Mouse (Mus musculus): ENCODE measurements around the gene Atp6v0a2. TPM values are rescaled to one million over a fixed set of nuclear protein-coding genes. Genes with fewer than 3 reads are reported as not detected.
A peak's percentile ranks its signal among the peaks of the same experiment; 100 is the strongest.
"Not testable (repeated sequence)": the region's sequence is repeated elsewhere in the genome, so short reads cannot be mapped to it uniquely, and the experiment has no call there.

Atp6v0a2 gene
- 48.4 TPM in 2 replicates for polyA plus RNA-seq (2015; fragmentation: Nextera tagmentation; extraction: Ambion mirVana)

DNA sequence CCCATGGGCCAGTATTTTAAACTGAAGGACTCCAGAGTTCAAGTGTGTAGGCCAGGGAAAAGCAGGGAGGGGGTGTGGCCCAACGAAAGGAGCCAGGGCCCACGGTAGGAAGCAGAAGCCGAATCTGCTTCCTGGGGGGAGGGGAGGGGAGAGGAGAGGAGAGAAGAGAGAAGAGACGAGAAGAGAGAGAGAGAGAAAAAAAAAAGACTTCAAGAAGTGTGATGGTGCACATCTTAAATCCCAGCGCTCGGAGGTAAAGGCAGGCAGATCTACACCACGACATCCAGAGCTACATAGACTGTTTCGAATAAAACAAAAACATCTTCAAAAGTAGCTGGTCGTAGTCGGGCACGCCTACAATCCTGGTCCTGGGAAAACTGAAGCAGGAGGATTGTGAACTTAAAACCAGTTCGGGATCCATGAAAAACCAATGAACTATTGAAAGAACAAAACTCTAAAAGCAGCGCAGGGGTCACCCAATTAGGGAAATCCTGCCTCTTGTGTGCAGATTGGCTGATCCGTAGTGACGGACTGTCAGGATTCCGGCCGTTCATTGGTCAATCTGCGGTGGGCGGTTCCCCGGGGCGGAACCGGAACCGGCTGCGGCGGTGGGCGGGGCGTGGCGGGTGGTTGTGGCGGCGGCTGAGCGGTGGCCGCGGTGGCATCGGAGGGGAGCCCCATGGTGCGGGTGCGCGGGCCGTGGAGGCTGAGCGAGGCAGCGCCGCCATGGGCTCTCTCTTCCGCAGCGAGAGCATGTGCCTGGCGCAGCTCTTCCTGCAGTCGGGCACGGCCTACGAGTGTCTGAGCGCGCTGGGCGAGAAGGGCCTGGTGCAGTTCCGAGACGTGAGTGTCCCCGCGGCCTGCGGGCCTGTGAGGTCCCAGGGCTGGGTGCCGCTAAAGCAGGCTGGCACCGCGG is at the start of gene Atp6v0a2:
TSS of gene Atp6v0a2 (plus strand) at position 129 of the 916 bp plus-strand sequence.
- Histone ChIP-seq H3K27me3 (no peaks in the 10 kb centered on the region), H3K36me3 (0 out of 2 replicates have a peak, but pooled peaks cover 3% of the 10 kb centered on the region), H3K4me3 (peak within 1 kb of the TSS; percentile 92), H3K9me3 (no peaks in the 10 kb centered on the region), H3K9ac (peak within 1 kb of the TSS; percentile 77), H3K4me2 (peak within 1 kb of the TSS; percentile 86), H3K4me1 (peaks cover 18% of the 10 kb centered on the region), H3K27ac (peak within 1 kb of the TSS; percentile 87)
- WGBS, result under 1% methylated on average over 56 of the region's 58 CpGs
- ATAC-seq (ENCODE audit: insufficient number of reproducible peaks, low FRiP score, low TSS enrichment, low read depth), result peak; percentile 91

DNA sequence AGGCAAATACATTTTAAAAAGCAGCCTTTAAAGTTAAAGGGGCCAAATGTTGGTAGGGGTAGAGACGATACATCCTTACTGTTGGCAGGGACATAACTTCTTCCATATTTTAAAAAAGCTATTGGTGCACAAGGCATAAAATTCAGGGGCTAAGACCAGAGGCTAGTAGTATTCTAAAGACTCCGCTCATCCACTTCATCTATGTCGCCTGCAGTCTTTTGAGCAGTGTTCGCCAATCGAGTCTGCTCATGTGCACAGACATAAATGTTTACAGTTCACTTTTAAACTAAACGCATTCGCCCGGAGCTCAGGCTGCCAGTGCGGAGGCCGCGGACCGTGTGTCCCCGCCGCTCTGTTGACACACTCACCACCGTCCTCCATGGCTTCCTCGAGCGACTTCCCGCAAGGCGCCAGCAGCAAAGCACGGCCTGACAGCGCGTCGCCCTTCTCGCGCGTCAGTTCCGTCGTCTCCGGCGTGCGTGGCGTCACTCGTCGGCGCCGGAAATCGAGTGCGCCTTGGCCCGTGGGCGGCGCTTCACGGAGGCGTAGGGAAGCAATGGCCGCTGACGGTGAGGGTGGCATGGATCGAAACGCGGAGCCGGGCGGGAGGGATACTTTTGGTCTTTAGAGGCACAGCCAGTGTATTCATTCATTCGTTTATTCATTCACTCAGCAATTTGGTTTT is 49.6 kb upstream of the Atp6v0a2 start, which contains the start of the genes Eif2b1 and Gtf2h3:
TSS of gene Eif2b1 (minus strand) at position 499 of the 685 bp plus-strand sequence.
TSS of gene Gtf2h3 (plus strand) at position 508 of the 685 bp plus-strand sequence.
- under 1% methylated on average over 51 of the region's 51 CpGs for WGBS
- peaks cover 27% of the 10 kb centered on the region for H3K4me1 ChIP-seq
- H3K9ac ChIP-seq, result peak within 1 kb of the TSS; percentile 60
- peak within 1 kb of the TSS; percentile 24; the same call in 1 of the 2 replicates for H3K27ac ChIP-seq
- H3K9me3 ChIP-seq, result no peaks in the 10 kb centered on the region
- H3K27me3 ChIP-seq, result no peaks in the 10 kb centered on the region
- H3K36me3 ChIP-seq, result peaks cover 50% of the 10 kb centered on the region
- peak within 1 kb of the TSS; percentile 79 for H3K4me3 ChIP-seq
- peak; percentile 85 for ATAC-seq (ENCODE audit: insufficient number of reproducible peaks, low FRiP score, low TSS enrichment, low read depth)
- H3K4me2 ChIP-seq, result peak within 1 kb of the TSS; percentile 83

DNA sequence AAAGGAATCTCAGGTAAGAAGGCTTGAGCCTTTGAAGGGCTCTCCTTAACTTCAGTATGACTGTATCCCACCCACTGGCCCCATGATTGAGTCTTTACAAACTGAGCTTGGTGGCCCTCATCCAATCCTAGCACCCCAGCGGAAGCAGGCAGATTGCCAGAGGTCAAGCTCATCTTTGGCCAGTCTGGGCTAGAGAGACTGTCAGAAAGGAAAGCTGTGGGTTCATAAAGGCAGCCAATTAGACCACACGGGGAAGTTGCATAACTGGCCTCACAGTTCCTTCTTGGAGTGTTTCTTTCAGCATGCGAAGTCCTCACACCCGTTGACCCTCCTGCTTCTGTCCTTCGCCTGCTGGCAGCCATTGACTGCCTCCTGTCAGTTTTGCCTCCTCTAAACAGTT is 45.9 kb upstream of the Atp6v0a2 start:
- no peak for ATAC-seq (ENCODE audit: insufficient number of reproducible peaks, low FRiP score, low TSS enrichment, low read depth)

DNA sequence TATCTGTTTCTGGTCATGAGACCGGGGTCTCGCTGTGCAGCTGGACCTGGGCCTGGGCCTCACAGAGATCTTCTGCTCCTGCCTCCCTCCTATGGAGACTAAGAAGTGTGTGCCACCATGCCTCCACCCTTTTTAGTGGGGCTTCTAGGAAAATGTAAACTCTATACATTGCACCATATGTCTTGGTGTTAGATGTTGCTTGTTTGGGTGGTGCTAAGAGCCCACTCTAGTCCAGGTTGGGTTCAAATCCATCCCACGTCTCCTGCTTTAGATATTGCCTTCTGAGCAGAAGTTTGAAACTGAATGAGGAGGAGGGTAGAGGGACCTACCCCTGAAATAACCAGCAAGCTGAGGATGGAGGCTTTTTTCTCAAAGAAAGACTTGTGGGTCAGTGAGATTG is 35.6 kb upstream of the Atp6v0a2 start:
- Histone ChIP-seq H3K4me1 (no peaks in the 10 kb centered on the region), H3K27ac (no peak overlapping the region), H3K36me3 (peaks cover 82% of the 10 kb centered on the region), H3K27me3 (no peaks in the 10 kb centered on the region), H3K4me2 (no peak overlapping the region), H3K9me3 (no peaks in the 10 kb centered on the region), H3K9ac (no peak overlapping the region), H3K4me3 (no peak overlapping the region)
- no peak for ATAC-seq (ENCODE audit: insufficient number of reproducible peaks, low FRiP score, low TSS enrichment, low read depth)
- WGBS, result 91% methylated on average over 3 of the region's 3 CpGs

More for the DNA sequence above, 45.9 kb upstream of the Atp6v0a2 start:
- H3K27ac ChIP-seq, result no peak overlapping the region
- no peak overlapping the region for H3K4me3 ChIP-seq
- no peak overlapping the region for H3K9ac ChIP-seq
- H3K36me3 ChIP-seq, result peaks cover 46% of the 10 kb centered on the region
- no peaks in the 10 kb centered on the region for H3K27me3 ChIP-seq
- H3K4me1 ChIP-seq, result peaks cover 25% of the 10 kb centered on the region
- WGBS, result 85% methylated on average over 5 of the region's 5 CpGs
- H3K4me2 ChIP-seq, result no peak overlapping the region
- no peaks in the 10 kb centered on the region for H3K9me3 ChIP-seq

DNA sequence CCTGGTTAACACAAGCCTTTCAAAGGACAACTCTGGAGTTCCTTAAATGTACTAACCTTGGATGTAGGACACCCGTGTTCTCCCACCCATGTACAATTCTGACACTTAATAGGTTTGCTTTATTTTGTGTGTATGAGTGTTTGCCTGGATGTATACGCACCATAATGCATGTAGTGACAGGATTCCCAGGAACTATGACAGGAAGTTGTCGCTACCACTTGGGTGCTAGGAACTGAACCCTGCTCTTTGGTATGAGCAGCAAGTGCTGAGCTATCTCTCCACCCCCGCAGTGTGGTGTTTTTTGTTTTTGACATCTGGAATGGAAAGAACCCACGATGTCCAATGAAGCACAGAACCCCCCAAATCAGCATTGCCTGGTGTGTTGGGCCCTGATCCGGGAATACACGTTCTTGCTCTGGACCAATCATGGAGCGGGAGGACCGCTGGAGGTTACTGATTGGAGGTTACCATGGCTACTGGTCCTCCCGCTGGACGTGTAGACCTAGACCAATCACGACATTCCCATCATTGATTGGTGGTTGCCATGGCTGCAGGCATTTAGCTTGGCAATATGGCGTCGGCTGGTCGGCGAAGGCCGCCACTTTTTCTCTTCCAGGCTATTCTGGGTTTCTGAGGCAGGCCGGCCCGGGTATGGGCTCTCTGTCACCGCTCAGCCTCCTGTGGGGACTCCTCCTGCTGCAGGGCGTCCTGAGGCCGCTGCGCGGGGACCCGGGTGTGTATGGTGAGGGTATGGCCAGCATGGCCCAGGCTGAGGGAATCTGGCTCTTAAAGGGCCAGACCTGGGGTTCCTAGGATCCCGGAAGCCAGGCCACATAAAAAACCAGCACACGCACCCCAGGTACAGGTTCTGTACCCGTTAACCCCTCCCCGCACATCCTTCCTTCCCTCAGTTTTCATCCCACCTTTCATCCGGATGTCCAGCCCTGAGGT is 29.9 kb upstream of the Atp6v0a2 start:
- Histone ChIP-seq H3K27me3 (no peaks in the 10 kb centered on the region), H3K9ac (peak overlapping the region; percentile 72), H3K4me1 (peaks cover 14% of the 10 kb centered on the region), H3K27ac (0 out of 2 replicates have a peak overlapping the region, but pooled peaks have one; percentile 4), H3K4me2 (peak overlapping the region; percentile 93), H3K9me3 (no peaks in the 10 kb centered on the region), H3K36me3 (peaks cover 35% of the 10 kb centered on the region), H3K4me3 (peak overlapping the region; percentile 83)
- ATAC-seq (ENCODE audit: insufficient number of reproducible peaks, low FRiP score, low TSS enrichment, low read depth), result peak; percentile 96
- WGBS, result 8% methylated on average over 30 of the region's 30 CpGs

DNA sequence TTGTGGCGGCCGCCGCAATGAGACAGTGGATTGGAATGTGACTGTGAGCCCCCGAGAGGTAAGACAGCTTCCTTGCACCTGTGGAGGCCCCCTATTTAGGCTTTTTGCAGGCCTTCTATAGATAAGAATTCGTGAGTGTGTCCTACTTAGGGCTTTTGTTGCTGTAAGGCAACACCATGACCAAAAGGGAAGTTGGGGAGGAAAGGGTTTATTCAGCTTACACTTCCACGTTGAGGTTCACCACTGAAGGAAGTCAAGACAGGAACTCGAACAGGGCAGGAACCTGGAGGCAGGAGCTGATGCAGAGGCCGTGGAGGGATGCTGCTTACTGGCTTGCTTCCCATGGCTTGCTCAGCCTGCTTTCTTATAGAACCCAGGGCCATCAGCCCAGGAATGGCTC is 28.6 kb upstream of the Atp6v0a2 start:
- H3K4me2 ChIP-seq; H3K9ac ChIP-seq; ATAC-seq (ENCODE audit: insufficient number of reproducible peaks, low FRiP score, low TSS enrichment, low read depth); H3K27ac ChIP-seq; H3K27me3 ChIP-seq; H3K9me3 ChIP-seq: not testable (repeated sequence)
- Histone ChIP-seq H3K4me1 (peaks cover 14% of the 10 kb centered on the region), H3K4me3 (0 out of 2 replicates have a peak overlapping the region, but pooled peaks have one; percentile 83), H3K36me3 (peaks cover 23% of the 10 kb centered on the region)
- WGBS, result 51% methylated on average over 8 of the region's 8 CpGs

DNA sequence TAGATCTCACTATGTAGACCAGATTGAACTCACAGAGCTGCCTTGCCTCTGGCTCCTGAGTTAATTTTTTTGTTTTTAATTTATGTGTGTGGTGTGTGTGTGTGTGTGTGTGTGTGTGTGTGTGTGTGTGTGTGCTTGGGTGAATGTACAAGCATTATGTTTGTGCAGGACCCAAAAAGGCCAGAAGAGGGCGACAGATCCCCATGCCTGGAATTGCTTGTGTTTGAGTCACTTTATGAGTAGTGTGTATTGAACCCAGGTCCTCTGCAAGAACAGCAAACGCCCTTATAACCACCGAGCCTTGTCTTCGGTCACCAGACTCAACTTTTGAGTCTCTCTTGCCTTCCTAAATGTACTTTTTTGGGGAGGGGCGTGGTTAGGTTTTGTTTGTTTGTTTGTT is 26.0 kb upstream of the Atp6v0a2 start:
- ATAC-seq (ENCODE audit: insufficient number of reproducible peaks, low FRiP score, low TSS enrichment, low read depth), result no peak
- no peaks in the 10 kb centered on the region for H3K9me3 ChIP-seq
- H3K9ac ChIP-seq, result no peak overlapping the region
- no peak overlapping the region for H3K4me2 ChIP-seq
- H3K36me3 ChIP-seq, result no peaks in the 10 kb centered on the region
- H3K27me3 ChIP-seq, result no peaks in the 10 kb centered on the region
- no peak overlapping the region for H3K27ac ChIP-seq
- WGBS, result 61% methylated on average over 5 of the region's 5 CpGs
- no peak overlapping the region for H3K4me3 ChIP-seq
- H3K4me1 ChIP-seq, result peaks cover 14% of the 10 kb centered on the region

DNA sequence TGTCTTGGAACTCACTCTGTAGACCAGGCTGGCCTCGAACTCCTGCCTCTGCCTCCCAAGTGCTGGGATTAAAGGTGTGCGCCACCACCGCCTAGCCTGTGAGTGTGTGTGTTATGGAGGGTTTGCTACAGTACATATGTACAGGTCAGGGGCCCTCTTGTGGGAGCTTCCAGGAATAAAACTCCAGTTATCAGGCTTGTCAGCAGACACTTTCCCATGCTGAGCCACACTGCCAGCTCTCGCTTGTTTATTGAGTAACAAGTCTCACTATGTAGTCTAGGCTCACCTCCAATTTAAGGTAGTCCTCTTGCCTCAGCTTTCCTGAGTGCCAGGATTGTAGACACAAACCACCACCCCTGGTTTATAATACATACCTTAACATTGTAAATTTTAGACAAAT is 24.1 kb upstream of the Atp6v0a2 start:
- Histone ChIP-seq H3K4me2 (no peak overlapping the region), H3K4me3 (no peak overlapping the region), H3K36me3 (no peaks in the 10 kb centered on the region), H3K9ac (no peak overlapping the region), H3K27ac (no peak overlapping the region), H3K27me3 (no peaks in the 10 kb centered on the region), H3K9me3 (no peaks in the 10 kb centered on the region), H3K4me1 (peaks cover 3% of the 10 kb centered on the region)
- WGBS, result 85% methylated on average over 4 of the region's 4 CpGs
- no peak for ATAC-seq (ENCODE audit: insufficient number of reproducible peaks, low FRiP score, low TSS enrichment, low read depth)

DNA sequence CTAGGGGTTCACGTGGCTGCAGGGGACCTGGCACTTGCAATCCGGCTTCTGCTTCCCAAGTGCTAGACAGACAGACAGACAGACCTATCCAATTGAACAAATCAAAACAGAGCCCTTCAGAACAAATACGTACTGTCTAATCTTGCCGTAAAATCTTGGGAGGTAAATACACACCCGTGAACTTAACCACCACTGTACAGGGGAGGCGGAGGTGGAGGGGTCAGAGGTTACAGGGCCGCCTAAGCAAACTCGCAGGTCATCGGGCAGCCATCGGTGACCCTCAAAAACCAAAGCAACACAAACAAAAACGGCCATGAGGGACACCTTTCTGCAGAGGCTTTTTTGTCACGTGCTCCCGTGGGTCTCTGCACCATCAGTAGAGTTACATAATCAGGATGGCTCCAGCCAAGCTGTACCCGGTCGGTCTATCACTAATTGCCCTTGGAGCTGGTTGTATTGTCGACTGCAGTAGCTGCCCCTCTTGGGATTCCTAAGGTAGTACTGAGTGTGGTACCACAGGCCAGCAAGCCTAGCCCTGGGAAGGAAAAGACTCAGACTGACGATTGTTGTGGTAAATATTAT is 23.2 kb upstream of the Atp6v0a2 start:
- H3K4me2 ChIP-seq, result no peak overlapping the region
- H3K4me3 ChIP-seq, result no peak overlapping the region
- H3K9ac ChIP-seq, result no peak overlapping the region
- 0 out of 2 replicates have a peak, but pooled peaks cover 3% of the 10 kb centered on the region for H3K36me3 ChIP-seq
- no peak overlapping the region for H3K27ac ChIP-seq
- WGBS, result 85% methylated on average over 17 of the region's 17 CpGs
- no peaks in the 10 kb centered on the region for H3K27me3 ChIP-seq
- H3K9me3 ChIP-seq, result no peaks in the 10 kb centered on the region
- no peak for ATAC-seq (ENCODE audit: insufficient number of reproducible peaks, low FRiP score, low TSS enrichment, low read depth)
- no peaks in the 10 kb centered on the region for H3K4me1 ChIP-seq

DNA sequence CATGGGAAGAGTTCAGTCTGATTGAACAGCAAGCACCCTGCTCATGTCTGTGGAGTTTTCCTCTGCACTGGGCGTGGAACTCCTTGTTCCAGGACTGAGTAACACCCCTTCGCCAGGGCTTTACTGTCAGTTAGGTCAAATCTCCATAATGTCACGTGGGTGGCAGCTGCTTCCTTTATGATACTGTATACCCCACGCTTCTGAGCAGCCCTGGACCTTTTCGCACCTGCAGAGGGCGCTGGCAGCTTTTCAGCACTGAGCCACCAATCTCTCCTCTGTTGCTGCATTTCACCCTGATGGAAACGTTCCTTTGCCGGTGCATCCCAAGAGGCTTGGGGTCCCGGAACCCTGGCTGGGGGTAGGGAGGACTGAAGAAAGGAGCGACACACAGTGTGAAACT is 17.4 kb upstream of the Atp6v0a2 start:
- ATAC-seq (ENCODE audit: insufficient number of reproducible peaks, low FRiP score, low TSS enrichment, low read depth), result no peak
- 73% methylated on average over 10 of the region's 10 CpGs for WGBS

DNA sequence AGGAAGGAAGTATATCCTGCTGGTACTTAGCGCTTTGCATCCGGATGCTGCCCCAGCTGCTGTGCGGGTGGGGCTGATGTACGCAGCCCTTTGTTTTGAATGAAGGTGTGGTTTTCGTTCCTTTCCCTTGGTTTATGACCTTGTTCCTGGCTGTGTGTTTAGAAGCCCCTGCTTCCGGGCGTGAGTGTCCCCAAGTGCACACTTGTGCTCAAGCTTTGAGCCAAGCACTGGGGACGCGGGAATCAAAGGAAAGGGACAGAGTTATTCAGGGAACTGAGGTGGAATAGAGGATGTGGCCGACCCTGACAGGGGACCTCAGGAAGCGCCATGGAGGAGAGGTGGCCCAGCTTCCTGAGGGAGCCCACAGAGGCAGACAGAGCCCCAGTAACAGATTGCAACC is 13.7 kb upstream of the Atp6v0a2 start:
- 82% methylated on average over 11 of the region's 11 CpGs for whole genome bisulfite sequencing
- H3K4me2 ChIP-seq, result no peak overlapping the region

More for the DNA sequence above, 17.4 kb upstream of the Atp6v0a2 start:
- no peaks in the 10 kb centered on the region for H3K9me3 ChIP-seq
- no peaks in the 10 kb centered on the region for H3K4me1 ChIP-seq
- H3K27me3 ChIP-seq, result no peaks in the 10 kb centered on the region
- no peak overlapping the region for H3K9ac ChIP-seq
- no peak overlapping the region for H3K4me2 ChIP-seq
- H3K4me3 ChIP-seq, result no peak overlapping the region
- H3K27ac ChIP-seq, result no peak overlapping the region
- peaks cover 16% of the 10 kb centered on the region; the same call in 1 of the 2 replicates for H3K36me3 ChIP-seq

More for the DNA sequence above, 13.7 kb upstream of the Atp6v0a2 start:
- ATAC-seq (ENCODE audit: insufficient number of reproducible peaks, low FRiP score, low TSS enrichment, low read depth), result peak; percentile 52; the same call in 1 of the 2 replicates
- Histone ChIP-seq H3K9ac (no peak overlapping the region), H3K4me3 (no peak overlapping the region), H3K27ac (no peak overlapping the region), H3K9me3 (no peaks in the 10 kb centered on the region), H3K27me3 (no peaks in the 10 kb centered on the region), H3K36me3 (peaks cover 20% of the 10 kb centered on the region; the same call in 1 of the 2 replicates), H3K4me1 (no peaks in the 10 kb centered on the region)

Measured in limb, embryonic 15.5 days (tissue).